Mouse (Mus musculus) layer of hippocampus, adult 2 months (tissue): ENCODE data around the gene Kcnma1. TPM values are rescaled to one million over a fixed set of nuclear protein-coding genes. Genes with fewer than 3 reads are reported as not detected.

Experiments
- DNase-seq, 2 experiments: peaks; one replicate each; pipeline ENCODE4 v3.0.0; 2022; ENCODE audit warnings: low spot score in 2 of 2
- H3K27ac ChIP-seq: fragments of 200-600 bp; 2 replicates; pipeline ENCODE4 v1.8.1; 2022
- H3K4me3 ChIP-seq: fragments of 200-600 bp; 2 replicates; pipeline ENCODE4 v1.8.1; 2022; ENCODE audit warnings: mild to moderate bottlenecking
- CTCF ChIP-seq: fragments of 200-600 bp; conservative IDR thresholded peaks from 2 replicates; pipeline ENCODE4 v1.8.1; 2022; ENCODE audit warnings: antibody characterized with exemption, mild to moderate bottlenecking, moderate library complexity
- total RNA-seq, 2 experiments: library from RNA; stranded (reverse); gene quantifications; 2 replicates each; pipeline ENCODE4 v1.2.3; 2021

Kcnma1 gene
- total RNA-seq, 2 experiments from 2014 or later = 141 to 145 TPM

DNA sequence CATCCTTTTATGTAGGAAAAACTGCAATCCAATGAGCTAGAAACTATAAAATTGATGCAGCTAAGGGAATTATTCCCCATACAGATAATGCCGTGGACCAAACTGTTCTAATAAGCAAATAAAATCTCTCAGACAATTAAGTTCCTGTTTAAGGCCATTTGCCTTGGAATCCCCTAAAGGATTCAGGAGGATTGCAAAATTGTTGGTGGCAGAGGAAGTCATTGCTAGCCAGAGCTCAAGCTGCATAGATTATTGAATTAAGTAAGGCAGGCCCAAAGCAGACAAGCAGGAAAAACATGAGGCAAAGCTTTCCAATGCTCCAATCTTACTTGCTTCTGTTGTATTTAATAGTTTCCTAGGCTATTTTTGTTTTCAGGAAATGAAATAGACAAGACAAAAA lies 441.5 kb downstream of the Kcnma1 start:
- TF ChIP-seq CTCF = no peak
- H3K4me3 ChIP-seq = no peak overlapping the region

DNA sequence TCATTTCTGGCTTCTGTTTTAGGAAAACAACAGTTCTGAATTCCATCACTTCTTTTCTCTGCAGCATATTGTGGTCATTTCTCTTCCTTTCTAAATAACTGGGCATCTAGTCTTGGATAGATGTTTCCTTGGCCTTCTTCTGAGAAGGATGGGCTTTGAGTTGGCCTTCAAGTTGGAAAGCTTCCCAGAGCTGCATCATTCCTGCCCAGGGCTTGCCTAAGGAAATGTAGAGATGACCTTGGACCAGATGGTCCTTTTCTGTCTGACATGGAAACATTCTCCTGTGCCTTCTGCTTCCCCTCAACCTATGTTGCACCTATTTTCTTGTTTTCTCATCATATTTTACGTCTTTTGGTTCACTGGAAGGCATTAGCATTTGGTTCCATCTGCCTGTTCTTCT lies 444.0 kb downstream of the Kcnma1 start:
- DNase-seq = no peak
- no peak for TF ChIP-seq CTCF
- Histone ChIP-seq H3K4me3 (no peak overlapping the region), H3K27ac (no peak overlapping the region)

More for the DNA sequence above, 441.5 kb downstream of the Kcnma1 start:
- DNase-seq = no peak
- H3K27ac ChIP-seq = 0 out of 2 replicates have a peak overlapping the region, but pooled peaks have one; percentile 32

DNA sequence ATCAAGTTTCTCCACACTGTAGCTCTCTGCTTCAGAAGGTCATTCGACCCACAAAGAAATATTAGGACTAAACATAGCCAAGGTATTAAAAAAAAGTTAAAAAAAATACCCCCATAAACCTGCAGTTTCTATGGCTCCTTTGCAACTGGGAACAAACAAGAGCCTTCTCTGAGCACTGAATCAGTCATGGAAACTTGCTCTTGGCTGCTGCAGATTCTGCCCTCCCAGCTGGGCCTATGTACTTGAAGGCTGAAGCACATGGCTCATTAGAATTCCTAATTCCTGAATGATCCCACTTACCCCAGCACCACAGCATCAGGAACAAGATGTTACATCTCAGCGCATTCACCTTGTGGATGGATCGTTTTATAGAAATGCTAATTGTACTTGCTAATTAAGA lies 448.4 kb downstream of the Kcnma1 start:
- no peak overlapping the region for H3K4me3 ChIP-seq
- no peak for TF ChIP-seq CTCF
- H3K27ac ChIP-seq = peak overlapping the region; percentile 6; the same call in 1 of the 2 replicates
- DNase-seq = no peak

DNA sequence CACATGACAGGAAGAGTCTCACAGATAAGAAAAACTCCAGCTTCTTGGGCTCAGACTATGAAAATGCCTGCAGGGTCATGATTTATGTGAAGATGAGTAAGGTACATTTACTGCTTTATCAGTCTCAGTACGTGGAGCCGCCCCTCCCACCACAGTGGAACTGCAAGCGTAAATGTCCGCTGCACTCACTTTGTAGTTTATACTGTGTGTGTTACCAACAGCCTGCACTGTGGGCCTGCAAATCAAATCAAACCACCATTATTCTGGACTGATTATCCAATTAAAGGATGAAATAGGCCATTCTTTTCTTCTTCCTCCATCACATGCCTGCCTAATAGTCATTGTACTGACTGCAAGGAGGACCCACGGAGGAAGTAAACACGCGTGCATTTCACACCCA lies 449.8 kb downstream of the Kcnma1 start:
- no peak for DNase-seq
- no peak overlapping the region for H3K27ac ChIP-seq
- H3K4me3 ChIP-seq = no peak overlapping the region
- no peak for TF ChIP-seq CTCF

DNA sequence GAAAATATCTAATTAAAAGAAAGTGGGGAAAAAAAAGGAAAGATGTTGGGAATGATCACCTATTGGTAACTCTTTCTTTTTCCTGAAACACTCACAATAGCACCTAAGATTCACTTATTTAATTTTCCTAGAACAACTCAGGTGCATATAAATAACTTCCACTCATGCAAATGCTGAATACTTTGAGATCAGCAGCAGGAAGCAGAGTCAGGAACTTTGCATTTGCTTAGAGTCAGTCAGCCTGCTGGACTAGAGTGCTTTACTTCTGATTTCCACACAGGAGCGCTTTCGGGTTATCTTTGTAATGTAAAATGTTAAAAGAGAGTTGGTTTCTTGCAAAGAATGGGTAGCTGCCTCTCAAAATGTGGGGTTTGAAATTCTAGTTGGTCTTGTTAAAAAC lies 451.1 kb downstream of the Kcnma1 start:
- Histone ChIP-seq H3K4me3 (no peak overlapping the region), H3K27ac (no peak overlapping the region)
- TF ChIP-seq CTCF = no peak
- DNase-seq = no peak

DNA sequence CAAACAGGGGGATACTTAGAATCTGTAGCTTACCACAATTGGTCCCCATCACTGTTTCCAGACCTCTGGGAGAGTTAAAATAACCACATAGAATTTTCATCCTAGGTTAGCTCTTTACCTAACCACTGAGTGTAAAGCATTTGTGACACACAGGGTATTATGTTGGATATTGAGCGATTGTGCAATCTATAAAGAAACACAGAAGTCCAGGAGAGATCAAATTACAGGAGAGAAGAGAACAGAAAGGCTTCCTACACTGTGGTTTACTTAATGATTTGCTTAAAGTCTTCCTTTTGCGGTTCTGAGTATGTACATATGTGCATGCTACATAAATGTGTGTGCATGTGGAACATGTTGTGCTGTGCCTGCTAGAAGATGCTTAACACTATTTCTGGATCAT lies 458.6 kb downstream of the Kcnma1 start:
- TF ChIP-seq CTCF = no peak
- no peak for DNase-seq
- no peak overlapping the region for H3K27ac ChIP-seq
- H3K4me3 ChIP-seq = no peak overlapping the region

DNA sequence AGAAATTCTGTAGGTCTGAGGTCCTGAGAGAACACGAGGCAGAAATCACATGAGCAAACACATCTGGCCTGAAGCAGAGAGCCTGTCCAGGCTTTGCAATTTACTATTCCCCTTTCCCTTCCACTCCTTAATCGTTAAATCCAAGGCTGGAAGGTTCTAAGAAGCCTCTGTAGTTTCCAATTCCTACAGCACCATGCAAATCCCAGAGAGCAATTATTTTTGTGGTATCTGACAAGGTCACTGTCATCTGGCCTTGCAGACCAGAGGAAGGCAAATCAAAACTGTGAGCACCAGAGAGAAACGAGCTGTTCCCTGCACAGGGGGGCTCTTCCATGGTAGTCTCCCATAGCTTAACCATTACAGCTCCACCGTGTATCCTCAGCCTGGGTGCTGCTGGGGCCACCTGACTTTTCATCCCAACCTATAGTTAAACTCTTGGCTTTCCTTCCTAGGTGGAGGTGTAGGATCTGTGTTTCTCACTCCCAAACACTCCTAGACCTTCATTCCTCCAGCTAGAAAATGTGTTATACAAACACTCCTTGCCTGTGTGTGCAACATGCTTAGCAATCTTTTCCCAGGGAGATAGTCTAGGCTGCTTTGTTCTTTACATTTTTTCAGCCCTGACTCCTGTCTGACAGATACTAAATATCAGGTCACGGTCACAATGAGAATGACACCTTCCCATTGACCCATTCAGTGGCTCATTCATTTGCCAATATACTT lies 461.9 kb downstream of the Kcnma1 start:
- Histone ChIP-seq H3K27ac (no peak overlapping the region), H3K4me3 (no peak overlapping the region)
- DNase-seq = no peak
- TF ChIP-seq CTCF = no peak

DNA sequence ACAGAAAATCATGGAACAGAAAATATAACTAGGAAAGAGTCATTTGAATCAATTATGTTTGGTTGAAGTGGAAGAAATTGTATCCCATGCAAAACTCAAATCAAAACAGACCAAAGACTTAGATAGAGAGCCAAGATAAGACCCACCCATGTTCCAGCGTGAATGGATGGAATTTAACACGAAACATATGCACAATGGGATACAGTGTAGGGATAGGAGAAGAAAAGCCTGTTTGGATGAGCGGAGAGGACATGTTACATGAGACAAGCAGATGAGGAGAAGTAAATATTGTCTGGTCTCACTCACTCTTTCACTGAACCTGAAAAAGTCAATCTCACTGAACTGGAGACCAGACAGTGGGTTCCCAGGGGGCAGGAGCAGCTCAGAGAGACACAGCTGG lies 463.8 kb downstream of the Kcnma1 start:
- no peak for TF ChIP-seq CTCF
- Histone ChIP-seq H3K27ac (no peak overlapping the region), H3K4me3 (no peak overlapping the region)
- no peak for DNase-seq

DNA sequence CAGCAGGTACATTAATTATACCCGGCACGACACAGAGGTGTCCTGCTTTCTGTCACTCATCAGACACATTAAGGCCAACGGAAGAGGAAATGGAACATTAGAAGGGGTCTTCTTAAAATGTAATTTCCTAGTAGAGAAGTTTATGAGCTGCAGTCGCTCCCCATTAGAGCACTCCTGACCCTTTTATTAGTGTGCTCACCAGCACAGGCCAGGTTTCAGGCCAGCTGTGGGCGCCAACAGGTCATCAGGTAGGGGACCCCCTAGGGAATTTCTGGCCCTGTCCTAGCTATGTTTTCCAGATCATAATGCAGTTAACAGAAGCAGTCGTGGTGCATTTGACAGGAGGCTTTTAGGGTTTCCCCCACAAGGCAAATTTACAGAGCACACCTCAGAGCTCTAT lies 472.2 kb downstream of the Kcnma1 start:
- H3K4me3 ChIP-seq = no peak overlapping the region
- no peak for TF ChIP-seq CTCF
- no peak overlapping the region for H3K27ac ChIP-seq

DNA sequence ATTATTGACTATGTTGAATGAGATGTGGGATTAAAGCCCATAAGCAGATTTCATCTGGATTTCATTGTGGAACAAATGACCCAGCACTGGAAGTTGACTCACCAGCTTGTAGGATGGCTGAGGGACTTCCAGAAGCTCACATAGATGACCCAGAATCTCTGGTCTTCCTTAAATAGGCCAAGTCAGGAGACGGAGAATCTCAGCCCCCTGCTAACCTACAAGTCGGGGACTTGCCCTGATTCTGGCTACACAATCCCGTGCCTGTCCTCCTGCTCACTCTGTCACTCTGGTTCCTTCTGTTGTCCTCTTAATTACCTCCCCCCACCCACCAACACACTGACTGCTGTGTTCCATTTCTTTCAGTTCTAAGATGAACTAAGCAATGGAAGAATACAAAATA lies 474.7 kb downstream of the Kcnma1 start:
- Histone ChIP-seq H3K27ac (no peak overlapping the region), H3K4me3 (no peak overlapping the region)
- no peak for DNase-seq
- TF ChIP-seq CTCF = no peak

More for the DNA sequence above, 472.2 kb downstream of the Kcnma1 start:
- no peak for DNase-seq

DNA sequence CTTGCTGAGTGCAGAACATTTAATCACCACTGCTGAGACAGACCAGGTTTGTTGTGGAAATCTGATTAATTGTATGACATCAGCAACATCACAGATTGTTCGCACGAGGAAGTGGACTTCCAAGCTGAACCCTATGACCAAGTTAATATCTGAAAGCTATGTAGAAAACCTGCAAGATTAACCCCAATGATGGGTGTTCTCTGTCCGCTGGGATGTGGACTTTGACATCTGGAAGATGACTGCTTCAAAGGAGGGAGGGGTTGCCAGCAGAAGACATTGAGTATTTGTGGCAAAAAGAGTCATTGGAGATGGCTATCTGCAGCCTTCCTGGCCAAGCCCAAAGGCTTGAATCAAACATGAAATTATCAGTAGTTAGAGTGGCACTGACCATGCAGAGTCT lies 480.9 kb downstream of the Kcnma1 start:
- TF ChIP-seq CTCF = no peak
- H3K4me3 ChIP-seq = no peak overlapping the region
- H3K27ac ChIP-seq = no peak overlapping the region
- no peak for DNase-seq

DNA sequence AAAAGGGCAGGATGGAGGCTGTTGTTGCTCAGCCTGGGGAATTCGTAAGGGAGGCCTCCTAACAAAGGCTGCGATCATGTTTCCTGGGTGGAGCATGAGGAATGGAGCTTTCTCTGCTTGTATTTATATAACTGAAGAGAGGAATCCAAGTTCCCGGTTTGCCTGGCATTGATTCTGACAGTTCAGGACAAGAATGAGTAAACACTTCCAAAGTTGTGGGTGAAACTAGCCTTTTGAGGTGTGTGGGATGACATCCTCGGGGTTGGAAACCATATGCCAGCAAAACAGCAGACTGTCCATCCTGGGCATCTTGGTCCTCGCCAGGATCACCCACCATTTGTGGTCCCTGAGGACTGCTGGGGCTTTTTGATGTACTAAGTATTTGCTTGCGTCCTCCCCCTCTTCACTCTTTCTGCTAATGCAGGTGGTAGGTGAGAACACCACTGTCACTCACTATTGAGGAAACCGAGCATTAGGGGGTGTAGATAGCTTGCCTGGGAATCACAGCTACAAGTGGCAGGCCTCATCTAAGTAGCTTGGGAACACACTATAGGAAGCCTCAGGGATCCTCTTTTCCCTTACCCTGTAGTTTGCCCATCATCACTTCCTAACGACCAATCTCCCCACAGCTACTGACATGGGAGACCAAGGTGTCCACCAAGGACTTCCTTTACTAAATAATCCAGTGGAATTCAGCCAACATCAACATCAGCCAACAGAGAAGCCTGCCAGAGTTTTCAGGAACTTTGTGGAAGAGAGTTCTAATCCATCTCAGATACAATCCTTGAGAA lies 482.4 kb downstream of the Kcnma1 start:
- no peak for TF ChIP-seq CTCF
- H3K4me3 ChIP-seq = no peak overlapping the region
- H3K27ac ChIP-seq = peak overlapping the region; percentile 67; the same call in 1 of the 2 replicates
- DNase-seq = no peak

DNA sequence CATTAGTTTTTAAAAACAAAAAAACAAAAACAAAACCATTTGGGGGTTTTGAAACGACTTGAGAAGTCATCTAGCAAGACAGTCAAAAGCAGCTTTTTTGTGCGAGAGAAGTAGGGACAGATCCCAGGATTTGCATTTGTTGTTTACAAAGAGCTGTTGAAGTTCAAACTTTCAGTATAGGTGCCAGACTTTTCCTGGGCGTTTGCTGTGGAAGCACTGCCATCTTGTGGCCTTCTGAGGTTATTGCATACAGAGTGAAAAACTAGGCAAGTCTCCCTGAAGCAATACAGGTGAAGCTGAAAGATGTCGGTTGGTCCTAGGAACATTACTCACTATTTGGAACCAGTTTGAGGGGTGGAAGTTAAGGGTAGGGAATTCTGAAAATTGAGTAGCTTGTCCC lies 484.6 kb downstream of the Kcnma1 start:
- H3K4me3 ChIP-seq = no peak overlapping the region
- peak; percentile 66 to 68 for DNase-seq
- peak; percentile 97 for TF ChIP-seq CTCF
- 0 out of 2 replicates have a peak overlapping the region, but pooled peaks have one; percentile 4 for H3K27ac ChIP-seq

DNA sequence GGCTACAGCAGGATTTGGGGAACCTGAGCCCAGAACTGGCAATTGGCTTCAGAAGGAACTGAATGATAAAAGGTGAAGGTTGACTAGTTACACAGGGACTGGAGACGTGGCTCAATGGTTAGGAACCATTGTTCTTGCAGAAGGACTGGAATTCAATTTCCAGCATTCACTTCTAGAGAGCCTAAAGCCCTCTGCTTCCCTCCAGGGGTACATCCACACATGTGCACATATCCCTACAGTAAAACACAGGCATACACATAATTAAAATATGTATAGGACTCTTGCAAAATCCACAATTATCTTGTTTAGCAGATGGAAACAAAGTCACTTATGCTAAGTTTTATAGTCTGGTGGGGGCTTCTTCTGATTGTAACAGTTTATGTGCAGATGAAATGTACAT lies 485.1 kb downstream of the Kcnma1 start:
- 0 out of 2 replicates have a peak overlapping the region, but pooled peaks have one; percentile 4 for H3K27ac ChIP-seq
- no peak for TF ChIP-seq CTCF

More for the DNA sequence above, 485.1 kb downstream of the Kcnma1 start:
- no peak for DNase-seq
- no peak overlapping the region for H3K4me3 ChIP-seq
